Mouse (Mus musculus): Measurements from ENCODE around the gene Lars2. TPM values are rescaled to one million over a fixed set of nuclear protein-coding genes. Genes with fewer than 3 reads are reported as not detected.

The Lars2 gene
- total and polyA plus RNA-seq, 3 experiments, result 634 to 10,095 (median 684) TPM

DNA sequence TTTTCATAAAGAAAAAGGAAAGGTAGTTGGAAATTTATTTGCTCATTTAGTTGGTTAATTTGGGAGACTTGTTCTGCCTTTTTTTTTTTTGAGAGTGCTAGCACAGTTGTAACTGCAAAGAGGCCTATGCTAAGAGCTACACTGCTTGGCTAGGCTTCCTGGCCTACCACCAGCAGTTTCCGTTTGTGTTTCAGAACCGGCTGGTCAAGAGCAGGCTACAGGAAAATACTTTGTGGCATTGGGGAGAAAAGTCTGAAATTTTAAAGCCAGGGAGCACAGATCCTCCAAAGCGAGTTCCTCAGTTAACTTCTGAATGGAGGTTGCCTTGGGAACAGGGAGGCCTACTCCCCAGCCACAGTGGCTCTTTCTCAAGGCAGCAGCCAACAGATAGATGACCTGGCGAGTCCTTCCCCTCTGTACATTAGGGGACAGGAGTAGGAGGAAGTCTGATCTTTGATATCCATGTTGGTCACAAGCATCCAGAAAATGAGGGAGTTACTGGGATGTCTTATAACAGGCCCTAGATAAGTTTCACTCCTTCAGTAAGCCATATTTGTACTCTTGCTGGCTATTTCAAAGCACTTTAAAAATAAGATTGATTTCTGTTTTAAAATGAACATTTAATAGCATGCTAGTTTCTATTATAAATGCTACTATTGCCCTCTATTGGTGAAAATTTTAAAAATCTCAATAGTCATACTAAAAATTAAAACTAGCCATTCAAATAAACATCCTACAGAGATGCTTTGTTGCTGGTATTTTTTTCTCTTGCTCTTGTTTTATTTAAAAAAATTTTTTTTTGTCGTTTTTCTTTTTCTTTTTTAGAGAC is 73.7 kb downstream of the Lars2 start:
- Histone ChIP-seq H3K9me3 (replicated peaks; ENCODE audit: insufficient read depth, low read length) (no peaks in the 10 kb centered on the region), H3K36me3 (ENCODE audit: control insufficient read depth in 1 of 2, insufficient read depth in 2 of 2, low read length in 2 of 2) (peaks cover 2 to 6% of the 10 kb centered on the region in 2 experiments; a peak in 3 of 4 replicates), H3K79me2 (ENCODE audit: control insufficient read depth, insufficient read depth, low read length, poor library complexity) (no peaks in the 10 kb centered on the region), H3K4me1 (ENCODE audit: control insufficient read depth in 1 of 2, insufficient read depth in 2 of 2, low read length in 2 of 2) (peaks cover 0 to 4% of the 10 kb centered on the region in 2 experiments; a peak in 1 of 4 replicates), H3K27me3 (ENCODE audit: control insufficient read depth in 1 of 2, insufficient read depth in 2 of 2, low read length in 2 of 2) (no peaks in the 10 kb centered on the region), H3K27ac (ENCODE audit: control insufficient read depth, low read depth, low read length) (no peak overlapping the region), H3K4me3 (ENCODE audit: control insufficient read depth in 1 of 2, insufficient read depth in 1 of 2, low read depth in 2 of 2, low read length in 2 of 2) (no peak overlapping the region), H3K9ac (ENCODE audit: control insufficient read depth, low read depth, low read length, poor library complexity, severe bottlenecking) (no peak overlapping the region)
- DNase-seq (ENCODE audit: low read depth, low spot score), result peak; percentile 43
- TF ChIP-seq MYC (IDR thresholded peaks at IDR 0.05; ENCODE audit: low read depth, low read length) (no peak), TCF12 (IDR thresholded peaks at IDR 0.05; ENCODE audit: low read depth, low read length) (no peak), MAFK (IDR thresholded peaks at IDR 0.05; ENCODE audit: borderline replicate concordance, low read depth, low read length) (no peak), ZC3H11A (IDR thresholded peaks at IDR 0.05; ENCODE audit: low read depth, low read length) (peak; percentile 38; the same call in 1 of the 2 replicates), GABPA (IDR thresholded peaks at IDR 0.05; ENCODE audit: low read depth, low read length) (no peak), ZMIZ1 (IDR thresholded peaks at IDR 0.05; ENCODE audit: low read depth, low read length) (no peak), SMC3 (IDR thresholded peaks at IDR 0.05; ENCODE audit: low read depth, low read length) (peak; percentile 52), EP300 (IDR thresholded peaks at IDR 0.05; ENCODE audit: low read depth in 1 of 2, low read length in 2 of 2) (peak in 1 of 2 experiments; percentile 18; a peak in 1 of 4 replicates), NRF1 (IDR thresholded peaks at IDR 0.05; ENCODE audit: insufficient read depth, low read depth, low read length, poor library complexity, severe bottlenecking) (no peak), HCFC1 (IDR thresholded peaks at IDR 0.05; ENCODE audit: low read depth, low read length) (no peak), RAD21 (IDR thresholded peaks at IDR 0.05; ENCODE audit: low read depth, low read length) (peak; percentile 83), GATA1 (IDR thresholded peaks at IDR 0.05; ENCODE audit: low read depth, low read length) (no peak), POLR2AphosphoS2 (IDR thresholded peaks at IDR 0.05; ENCODE audit: low read length) (no peak), JUND (IDR thresholded peaks at IDR 0.05; ENCODE audit: low read depth, low read length) (no peak), MXI1 (IDR thresholded peaks at IDR 0.05; ENCODE audit: low read depth, low read length) (no peak), MAX (IDR thresholded peaks at IDR 0.05; ENCODE audit: low read length) (no peak), TBP (IDR thresholded peaks at IDR 0.05; ENCODE audit: low read depth, low read length) (no peak), RCOR1 (IDR thresholded peaks at IDR 0.05; ENCODE audit: low read depth, low read length) (no peak), POLR2AphosphoS5 (IDR thresholded peaks at IDR 0.05; ENCODE audit: borderline replicate concordance, low read depth, low read length) (no peak), CTCF (IDR thresholded peaks at IDR 0.05 in 2 of 3, conservative IDR thresholded peaks at IDR 0.05 in 1 of 3; ENCODE audit: control insufficient read depth in 1 of 3, insufficient read depth in 1 of 3, low read depth in 2 of 3, low read length in 3 of 3, poor library complexity in 1 of 3, severe bottlenecking in 1 of 3) (peak in 1 of 3 experiments; percentile 50; a peak in 2 of 6 replicates), MEF2A (IDR thresholded peaks at IDR 0.05; ENCODE audit: extremely low read depth, insufficient replicate concordance, low read depth, low read length, poor library complexity, severe bottlenecking) (no peak), POLR2A (IDR thresholded peaks at IDR 0.05; ENCODE audit: control insufficient read depth in 1 of 2, insufficient read depth in 1 of 2, low read depth in 1 of 2, low read length in 2 of 2, poor library complexity in 1 of 2) (no peak), USF1 (IDR thresholded peaks at IDR 0.05; ENCODE audit: low read depth, low read length) (no peak), ELF1 (IDR thresholded peaks at IDR 0.05; ENCODE audit: low read depth, low read length) (no peak), CHD2 (IDR thresholded peaks at IDR 0.05; ENCODE audit: low read length) (no peak)
